Comparison of ENCODE assay signal across 19 mouse cellular contexts in genomic region chr2:127339262-127339661, GRCm38 (mm10). TPM values are rescaled to one million over a fixed set of nuclear protein-coding genes. Genes with fewer than 3 reads are reported as not detected.
"Had no signal": no experiment of that assay in that cellular context is flagged by ENCODE, and none has a peak within 500 bp of the region (broad histone marks: within the 10 kb centered on the region; RNA-seq: fewer than 3 reads in every experiment).

No protein-coding gene starts in this region.

- DNase-seq: lung, adult 18-20 months; lung, embryonic 14.5 days; lung, postnatal 10 days; lung, postnatal 4 days; midbrain, embryonic 14.5 days; right cerebral cortex, postnatal 14 days had no signal

- H3K27ac ChIP-seq: liver, embryonic 12.5 days; liver, embryonic 14.5 days; midbrain, embryonic 10.5 days; midbrain, embryonic 12.5 days; neural tube, embryonic 12.5 days; stomach, embryonic 15.5 days; stomach, postnatal 0 days had no signal

- H3K4me3 ChIP-seq: liver, embryonic 12.5 days; midbrain, embryonic 10.5 days; midbrain, embryonic 12.5 days; myocyte; neural tube, embryonic 12.5 days; stomach, embryonic 15.5 days had no signal

- H3K36me3 ChIP-seq: liver, embryonic 12.5 days; midbrain, embryonic 10.5 days; midbrain, embryonic 12.5 days; neural tube, embryonic 12.5 days; stomach, embryonic 15.5 days had no signal

- ATAC-seq: liver, embryonic 12.5 days; midbrain, embryonic 16.5 days had no signal

RNA-seq across cellular contexts. Expression of gene Astl, which starts 0.8 kb away (rescaled TPM):
- polyA plus RNA-seq: liver, embryonic 12.5 days; liver, embryonic 14.5 days; liver, embryonic 16.5 days; lung, embryonic 14.5 days; lung, embryonic 16.5 days; midbrain, embryonic 10.5 days; midbrain, embryonic 12.5 days; midbrain, embryonic 14.5 days; midbrain, embryonic 16.5 days; neural tube, embryonic 12.5 days; neural tube, embryonic 14.5 days; stomach, embryonic 15.5 days; stomach, postnatal 0 days; testis, adult 2 months had no signal

RNA-seq across cellular contexts. Expression of gene Adra2b, which starts 23.7 kb away (rescaled TPM):
- polyA plus RNA-seq: lung, embryonic 14.5 days; myocyte had no signal
